Mouse (Mus musculus) MEL (cell line): ENCODE results near the gene Fermt2. TPM values are rescaled to one million over a fixed set of nuclear protein-coding genes. Genes with fewer than 3 reads are reported as not detected.

Experiments used
- DNase-seq: peaks from one replicate; pipeline ENCODE4 v3.0.0; 2011; ENCODE audit warnings: low read depth, low spot score
- H3K27ac ChIP-seq: 2 replicates; pipeline ENCODE4 v1.5.1; 2012; ENCODE audit warnings: low read depth, mild to moderate bottlenecking, control low read depth, low read length, moderate library complexity; ENCODE audit not compliant: control insufficient read depth
- H3K27me3 ChIP-seq, 2 experiments: fragments of 150-350 bp in 1 of 2; sonication (generic) in 1 of 2; 2 replicates each; pipeline ENCODE4 v1.6.1; 2012; ENCODE audit warnings: low read length in 2 of 2, mild to moderate bottlenecking in 2 of 2, improper control_type of control experiment in 1 of 2, moderate library complexity in 1 of 2; ENCODE audit not compliant: insufficient read depth in 2 of 2, control insufficient read depth in 1 of 2
- H3K36me3 ChIP-seq, 2 experiments: 2 replicates each; pipeline ENCODE4 v1.6.1; 2012 to 2014; ENCODE audit warnings: low read length in 2 of 2, improper control_type of control experiment in 1 of 2, inconsistent platforms in 1 of 2, mild to moderate bottlenecking in 1 of 2; ENCODE audit not compliant: insufficient read depth in 2 of 2, control insufficient read depth in 1 of 2
- H3K4me1 ChIP-seq, 2 experiments: fragments of 150-350 bp in 1 of 2; sonication (generic) in 1 of 2; 2 replicates each; pipeline ENCODE4 v1.6.1; 2012; ENCODE audit warnings: low read length in 2 of 2, improper control_type of control experiment in 1 of 2, mild to moderate bottlenecking in 1 of 2; ENCODE audit not compliant: insufficient read depth in 2 of 2, control insufficient read depth in 1 of 2
- H3K4me3 ChIP-seq, 2 experiments: fragments of 150-350 bp in 1 of 2; sonication (generic) in 1 of 2; 2 replicates each; pipeline ENCODE4 v1.5.1; 2012; ENCODE audit warnings: low read depth in 2 of 2, low read length in 2 of 2, mild to moderate bottlenecking in 2 of 2, moderate library complexity in 2 of 2, control low read depth in 1 of 2, improper control_type of control experiment in 1 of 2; ENCODE audit not compliant: control insufficient read depth in 1 of 2, insufficient read depth in 1 of 2
- H3K79me2 ChIP-seq: 2 replicates; pipeline ENCODE4 v1.6.1; 2012; ENCODE audit warnings: mild to moderate bottlenecking, low read length, moderate library complexity; ENCODE audit not compliant: control insufficient read depth, poor library complexity, insufficient read depth
- H3K9ac ChIP-seq: 2 replicates; pipeline ENCODE4 v1.6.1; 2012; ENCODE audit warnings: low read depth, mild to moderate bottlenecking, control low read depth, low read length, moderate library complexity; ENCODE audit not compliant: control insufficient read depth, poor library complexity, severe bottlenecking
- H3K9me3 ChIP-seq: fragments of 150-350 bp; sonication (generic); replicated peaks from 2 replicates; pipeline ENCODE4 v1.6.1; 2012; ENCODE audit warnings: mild to moderate bottlenecking, low read length, improper control_type of control experiment, moderate library complexity; ENCODE audit not compliant: insufficient read depth
- CHD2 ChIP-seq: IDR thresholded peaks from 2 replicates; pipeline ENCODE4 v1.6.1; 2011; ENCODE audit warnings: low read length, improper control_type of control experiment
- CTCF ChIP-seq, 3 experiments: IDR thresholded peaks in 2 of 3; conservative IDR thresholded peaks in 1 of 3; 2 replicates each; pipeline ENCODE4 v1.5.1; 2011 to 2012; ENCODE audit warnings: low read length in 3 of 3, low read depth in 2 of 3, mild to moderate bottlenecking in 2 of 3, improper control_type of control experiment in 1 of 3, inconsistent platforms in 1 of 3, mixed read lengths in 1 of 3, moderate library complexity in 1 of 3; ENCODE audit not compliant: control insufficient read depth in 1 of 3, insufficient read depth in 1 of 3, poor library complexity in 1 of 3, severe bottlenecking in 1 of 3
- ELF1 ChIP-seq: IDR thresholded peaks from 2 replicates; pipeline ENCODE4 v1.6.1; 2014; ENCODE audit warnings: low read depth, mild to moderate bottlenecking, inconsistent platforms, low read length, improper control_type of control experiment, moderate library complexity
- EP300 ChIP-seq, 2 experiments: IDR thresholded peaks; 2 replicates each; pipeline ENCODE4 v1.6.1; 2011; ENCODE audit warnings: improper control_type of control experiment in 2 of 2, low read length in 2 of 2, low read depth in 1 of 2, mild to moderate bottlenecking in 1 of 2
- ETS1 ChIP-seq: IDR thresholded peaks from 2 replicates; pipeline ENCODE4 v1.6.1; 2012; ENCODE audit warnings: low read depth, mild to moderate bottlenecking, inconsistent platforms, low read length, improper control_type of control experiment, moderate library complexity
- GABPA ChIP-seq: IDR thresholded peaks from 2 replicates; pipeline ENCODE4 v1.6.1; 2012; ENCODE audit warnings: low read depth, mild to moderate bottlenecking, inconsistent platforms, low read length, improper control_type of control experiment, moderate library complexity
- GATA1 ChIP-seq: IDR thresholded peaks from 2 replicates; pipeline ENCODE4 v1.6.1; 2011; ENCODE audit warnings: low read depth, low read length, improper control_type of control experiment
- KAT2A ChIP-seq: conservative IDR thresholded peaks from 2 replicates; pipeline ENCODE4 v1.6.1; 2012; ENCODE audit warnings: low read depth, low read length, improper control_type of control experiment, inconsistent platforms
- MAX ChIP-seq: IDR thresholded peaks from 2 replicates; pipeline ENCODE4 v1.6.1; 2011; ENCODE audit warnings: low read length, improper control_type of control experiment
- MAZ ChIP-seq: IDR thresholded peaks from 2 replicates; pipeline ENCODE4 v1.6.1; 2012; ENCODE audit warnings: low read depth, mild to moderate bottlenecking, inconsistent platforms, low read length, improper control_type of control experiment
- MXI1 ChIP-seq: IDR thresholded peaks from 2 replicates; pipeline ENCODE4 v1.6.1; 2011; ENCODE audit warnings: mild to moderate bottlenecking, low read depth, low read length, improper control_type of control experiment
- MYC ChIP-seq: IDR thresholded peaks from 2 replicates; pipeline ENCODE4 v1.6.1; 2011; ENCODE audit warnings: low read depth, mild to moderate bottlenecking, low read length, improper control_type of control experiment, moderate library complexity
- POLR2A ChIP-seq, 2 experiments: IDR thresholded peaks; 2 replicates each; pipeline ENCODE4 v1.6.1; 2011 to 2012; ENCODE audit warnings: low read length in 2 of 2, mild to moderate bottlenecking in 2 of 2, control low read depth in 1 of 2, improper control_type of control experiment in 1 of 2, low read depth in 1 of 2, moderate library complexity in 1 of 2; ENCODE audit not compliant: control insufficient read depth in 1 of 2, insufficient read depth in 1 of 2, poor library complexity in 1 of 2
- RAD21 ChIP-seq: IDR thresholded peaks from 2 replicates; pipeline ENCODE4 v1.6.1; 2011; ENCODE audit warnings: mild to moderate bottlenecking, low read depth, low read length, improper control_type of control experiment
- SIN3A ChIP-seq: IDR thresholded peaks from 2 replicates; pipeline ENCODE4 v1.6.1; 2012; ENCODE audit warnings: low read length, improper control_type of control experiment, inconsistent platforms
- SMC3 ChIP-seq: IDR thresholded peaks from 2 replicates; pipeline ENCODE4 v1.6.1; 2011; ENCODE audit warnings: low read depth, low read length, improper control_type of control experiment
- TAL1 ChIP-seq: IDR thresholded peaks from 2 replicates; pipeline ENCODE4 v1.6.1; 2012; ENCODE audit warnings: mild to moderate bottlenecking, inconsistent platforms, low read length, moderate library complexity, mixed read lengths
- UBTF ChIP-seq: IDR thresholded peaks from 2 replicates; pipeline ENCODE4 v1.6.1; 2012; ENCODE audit warnings: low read depth, mild to moderate bottlenecking, inconsistent platforms, low read length, improper control_type of control experiment, moderate library complexity, borderline replicate concordance; ENCODE audit not compliant: insufficient read depth
- USF1 ChIP-seq: IDR thresholded peaks from 2 replicates; pipeline ENCODE4 v1.6.1; 2014; ENCODE audit warnings: low read depth, mild to moderate bottlenecking, inconsistent platforms, low read length, improper control_type of control experiment, moderate library complexity
- ZC3H11A ChIP-seq: IDR thresholded peaks from 2 replicates; pipeline ENCODE4 v1.6.1; 2012; ENCODE audit warnings: low read depth, mild to moderate bottlenecking, inconsistent platforms, low read length, improper control_type of control experiment
- ZKSCAN1 ChIP-seq: IDR thresholded peaks from 2 replicates; pipeline ENCODE4 v1.6.1; 2012; ENCODE audit warnings: low read depth, mild to moderate bottlenecking, inconsistent platforms, low read length, improper control_type of control experiment, moderate library complexity
- polyA plus RNA-seq, 2 experiments: library from polyadenylated mRNA; stranded (reverse) in 1 of 2; unstranded in 1 of 2; fragments of >175 nt in 1 of 2; fragments of >200 nt in 1 of 2; gene quantifications; 2 replicates each; pipeline versions ENCODE4 v1.2.1 to v1.2.4; 2012; ENCODE audit warnings: low replicate concordance in 2 of 2, low read depth in 1 of 2; ENCODE audit not compliant: insufficient read length in 2 of 2, insufficient read depth in 1 of 2, missing spikeins in 1 of 2
- total RNA-seq: library from RNA; depleted of rRNA; stranded (reverse); fragments of 300-350 nt; gene quantifications from 2 replicates; pipeline ENCODE4 v1.2.3, GENCODE M21; 2012

Gene Fermt2
- total and polyA plus RNA-seq, 3 experiments: not detected

DNA sequence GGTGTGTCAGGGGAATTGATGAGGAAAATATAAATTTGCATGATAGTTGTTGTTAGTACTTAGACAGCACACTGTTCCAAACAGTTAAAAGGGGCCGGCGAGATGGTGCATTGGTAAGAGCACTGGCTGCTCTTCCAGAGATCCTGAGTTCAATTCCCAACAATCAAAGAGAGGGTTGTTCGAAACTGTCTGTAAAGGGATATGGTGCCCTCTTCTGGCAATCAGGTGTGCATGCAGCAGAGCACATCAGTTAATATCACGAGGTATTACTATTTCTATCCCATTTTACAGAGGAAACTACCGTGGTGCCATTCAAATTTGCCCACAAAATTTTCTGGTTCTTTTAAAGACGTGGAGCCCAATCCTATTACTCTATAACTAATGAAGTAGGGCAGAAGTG lies 95.7 kb downstream of the Fermt2 start:
- no peaks in the 10 kb centered on the region for H3K79me2 ChIP-seq
- H3K27ac ChIP-seq: no peak overlapping the region
- TF ChIP-seq CTCF (IDR thresholded peaks at IDR 0.05 in 2 of 3, conservative IDR thresholded peaks at IDR 0.05 in 1 of 3; ENCODE audit: control insufficient read depth in 1 of 3, insufficient read depth in 1 of 3, low read depth in 2 of 3, low read length in 3 of 3, poor library complexity in 1 of 3, severe bottlenecking in 1 of 3) (peak; percentile 46 to 56 (median 54)), USF1 (no peak), MAX (no peak), ELF1 (no peak), RAD21 (peak; percentile 36), TAL1 (no peak), SMC3 (peak; percentile 22; the same call in 1 of the 2 replicates), CHD2 (no peak), ZC3H11A (no peak)
- TF ChIP-seq, all 39 proteins: peak for 3
- Histone ChIP-seq H3K27me3 (no peaks in the 10 kb centered on the region), H3K9ac (no peak overlapping the region), H3K4me1 (no peaks in the 10 kb centered on the region), H3K9me3 (no peaks in the 10 kb centered on the region), H3K36me3 (no peaks in the 10 kb centered on the region), H3K4me3 (no peak overlapping the region)
- peak; percentile 17 for DNase-seq

DNA sequence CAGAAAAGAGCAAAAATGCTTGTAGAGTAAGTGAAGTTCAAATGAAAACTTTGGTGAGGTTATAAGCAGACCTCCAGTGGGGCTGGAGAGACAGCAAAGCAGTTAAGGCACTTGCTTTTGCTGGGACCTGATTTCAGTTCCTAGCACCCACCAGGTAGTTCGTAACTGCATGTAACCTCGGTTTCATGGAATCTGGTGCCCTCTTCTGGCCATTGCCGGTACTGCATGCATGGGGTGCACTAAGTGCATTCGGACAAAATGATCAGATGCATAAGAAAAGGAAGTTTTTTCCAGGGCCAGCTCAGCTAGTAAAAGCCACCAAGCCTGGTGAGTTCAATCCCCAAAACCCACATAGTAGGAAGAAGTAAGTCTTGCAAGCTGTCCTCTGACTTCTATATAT lies 97.9 kb downstream of the Fermt2 start:
- peak; percentile 48 for DNase-seq
- no peaks in the 10 kb centered on the region for H3K79me2 ChIP-seq
- H3K9me3 ChIP-seq: no peaks in the 10 kb centered on the region
- TF ChIP-seq MAZ (no peak), SMC3 (peak; percentile 36), CTCF (IDR thresholded peaks at IDR 0.05 in 2 of 3, conservative IDR thresholded peaks at IDR 0.05 in 1 of 3; ENCODE audit: control insufficient read depth in 1 of 3, insufficient read depth in 1 of 3, low read depth in 2 of 3, low read length in 3 of 3, poor library complexity in 1 of 3, severe bottlenecking in 1 of 3) (peak; percentile 64 to 93 (median 75)), RAD21 (peak; percentile 47), SIN3A (no peak)
- TF ChIP-seq, all 39 proteins: peak for 3
- H3K27me3 ChIP-seq: no peaks in the 10 kb centered on the region
- no peaks in the 10 kb centered on the region for H3K36me3 ChIP-seq
- H3K4me3 ChIP-seq: no peak overlapping the region
- no peaks in the 10 kb centered on the region for H3K4me1 ChIP-seq
- H3K9ac ChIP-seq: no peak overlapping the region
- H3K27ac ChIP-seq: no peak overlapping the region

DNA sequence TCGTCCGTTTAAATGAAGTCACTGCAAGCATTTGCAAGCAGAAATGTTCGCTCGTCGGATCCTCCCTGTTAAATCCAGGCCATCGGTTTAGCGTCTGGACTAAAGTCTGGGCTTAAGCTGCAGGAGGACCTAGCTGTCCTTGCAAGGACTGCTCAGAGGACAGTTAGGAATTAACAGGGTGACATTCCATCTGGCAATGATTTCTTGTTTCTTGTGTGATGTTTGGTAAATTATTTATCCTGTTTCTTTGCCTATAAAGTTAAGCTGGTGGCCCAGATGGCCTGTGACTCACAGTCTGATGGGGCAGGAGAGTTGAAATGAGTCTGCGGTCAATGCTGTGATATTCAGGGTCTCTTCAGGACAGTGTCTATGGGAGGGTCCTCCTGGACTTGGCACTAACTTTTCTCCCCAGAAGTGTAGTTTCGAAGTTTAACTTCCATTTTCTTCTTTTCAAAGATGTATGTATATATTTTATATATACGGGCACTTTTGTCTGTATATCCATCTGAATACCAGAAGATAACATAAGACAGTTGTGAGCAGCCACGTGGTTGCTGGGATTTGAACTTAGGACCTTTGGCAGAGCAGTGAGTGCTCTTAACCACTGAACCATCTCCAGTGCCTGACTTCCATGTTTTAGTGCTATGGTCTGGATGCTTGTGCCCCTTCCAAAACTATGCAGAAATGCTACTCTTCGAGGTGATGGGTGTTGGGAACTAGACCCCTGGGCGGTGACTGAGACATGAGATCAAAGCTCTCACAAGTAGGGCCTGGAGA lies 99.7 kb downstream of the Fermt2 start:
- Histone ChIP-seq H3K9me3 (no peaks in the 10 kb centered on the region), H3K9ac (no peak overlapping the region), H3K79me2 (no peaks in the 10 kb centered on the region), H3K27me3 (no peaks in the 10 kb centered on the region), H3K27ac (no peak overlapping the region), H3K4me1 (no peaks in the 10 kb centered on the region), H3K4me3 (no peak overlapping the region), H3K36me3 (no peaks in the 10 kb centered on the region)
- TF ChIP-seq UBTF (no peak), KAT2A (no peak), ETS1 (no peak), SMC3 (no peak), POLR2A (IDR thresholded peaks at IDR 0.05; ENCODE audit: control insufficient read depth in 1 of 2, insufficient read depth in 1 of 2, low read depth in 1 of 2, low read length in 2 of 2, poor library complexity in 1 of 2) (no peak), GABPA (no peak), ZKSCAN1 (no peak), MXI1 (no peak), EP300 (IDR thresholded peaks at IDR 0.05; ENCODE audit: low read depth in 1 of 2, low read length in 2 of 2) (no peak), TAL1 (no peak), MYC (no peak), GATA1 (no peak), USF1 (no peak)
- no peak for DNase-seq
